Mouse (Mus musculus) neural tube, embryonic 14.5 days (tissue): Measurements from ENCODE around the gene Zfp777. TPM values are rescaled to one million over a fixed set of nuclear protein-coding genes. Genes with fewer than 3 reads are reported as not detected.
A peak's percentile ranks its signal among the peaks of the same experiment; 100 is the strongest.

Source experiments
- ATAC-seq: fragments of 200-750 bp; cut with Nextera tagmentation; 2 replicates; pipeline ENCODE4 v1.8.0; 2017; ENCODE audit warnings: low read depth, mild to moderate bottlenecking, moderate TSS enrichment, moderate library complexity
- H3K27ac ChIP-seq: fragments of 300-500 bp; sonication (generic); 2 replicates; pipeline ENCODE4 v1.5.1; 2014; ENCODE audit warnings: low read depth, mild to moderate bottlenecking, control low read depth, low read length, moderate library complexity, mixed read lengths
- H3K27me3 ChIP-seq: fragments of 300-500 bp; sonication (generic); 2 replicates; pipeline ENCODE4 v1.6.1; 2014; ENCODE audit warnings: low read length; ENCODE audit not compliant: control insufficient read depth, insufficient read depth
- H3K36me3 ChIP-seq: fragments of 300-500 bp; sonication (generic); 2 replicates; pipeline ENCODE4 v1.6.1; 2014; ENCODE audit warnings: low read length, mixed read lengths; ENCODE audit not compliant: control insufficient read depth, insufficient read depth
- H3K4me1 ChIP-seq: fragments of 300-500 bp; sonication (generic); 2 replicates; pipeline ENCODE4 v1.6.1; 2014; ENCODE audit warnings: low read length; ENCODE audit not compliant: control insufficient read depth, insufficient read depth
- H3K4me2 ChIP-seq: fragments of 300-500 bp; sonication (generic); 2 replicates; pipeline ENCODE4 v1.6.1; 2014; ENCODE audit warnings: mild to moderate bottlenecking, low read depth, low read length, control low read depth
- H3K4me3 ChIP-seq: fragments of 300-500 bp; sonication (generic); 2 replicates; pipeline ENCODE4 v1.5.1; 2014; ENCODE audit warnings: low read depth, low read length, control low read depth, mixed read lengths
- H3K9ac ChIP-seq: fragments of 300-500 bp; sonication (generic); replicated peaks from 2 replicates; pipeline ENCODE4 v1.6.1; 2014; ENCODE audit warnings: low read depth, mild to moderate bottlenecking, control low read depth, low read length, mixed read lengths
- H3K9me3 ChIP-seq: fragments of 300-500 bp; sonication (generic); 2 replicates; pipeline ENCODE4 v1.6.1; 2016; ENCODE audit warnings: low read length; ENCODE audit not compliant: control insufficient read depth
- WGBS: fragments of 180-500 bp; shearing (Covaris S2); extraction: QIAGEN DNeasy Blood & Tissue Kit; methylation state at CpG from one replicate; pipeline ENCODE4 v1.1.7; 2014; 5-methylcytosine and 5-hydroxymethylcytosine counted together
- polyA plus RNA-seq: library from polyadenylated mRNA; unstranded; fragments of >200 nt; fragmentation: Nextera tagmentation; extraction: Ambion mirVana; gene quantifications from 2 replicates; pipeline ENCODE4 v1.2.1, GENCODE M21; 2014

Zfp777 gene
- polyA plus RNA-seq, 1 experiment from 2014 or later, result 12.1 TPM

GRCm38 (mm10) chr6:48047450-48048351, 1.0 kb downstream of the Zfp777 start:
- peak overlapping the region; percentile 67 for H3K4me2 ChIP-seq
- 0 out of 2 replicates have a peak, but pooled peaks cover 3% of the 10 kb centered on the region for H3K4me1 ChIP-seq
- under 1% methylated on average over 79 of the region's 150 CpGs for WGBS
- no peaks in the 10 kb centered on the region for H3K27me3 ChIP-seq
- no peaks in the 10 kb centered on the region for H3K9me3 ChIP-seq
- H3K27ac ChIP-seq, result peak overlapping the region; percentile 88
- peak overlapping the region; percentile 88 for H3K9ac ChIP-seq
- ATAC-seq, result peak; percentile 59
- H3K4me3 ChIP-seq, result peak overlapping the region; percentile 79
- peaks cover 10% of the 10 kb centered on the region for H3K36me3 ChIP-seq

GRCm38 (mm10) chr6:48047114-48047449, 1.6 kb downstream of the Zfp777 start:
- H3K4me2 ChIP-seq, result peak overlapping the region; percentile 67
- no peaks in the 10 kb centered on the region for H3K27me3 ChIP-seq
- peak; percentile 13; the same call in 1 of the 2 replicates for ATAC-seq
- H3K4me1 ChIP-seq, result 0 out of 2 replicates have a peak, but pooled peaks cover 3% of the 10 kb centered on the region
- no peaks in the 10 kb centered on the region for H3K9me3 ChIP-seq
- peak overlapping the region; percentile 88 for H3K9ac ChIP-seq
- H3K27ac ChIP-seq, result peak overlapping the region; percentile 69; the same call in 1 of the 2 replicates
- peaks cover 14% of the 10 kb centered on the region for H3K36me3 ChIP-seq
- 7% methylated on average over 12 of the region's 12 CpGs for WGBS
- H3K4me3 ChIP-seq, result peak overlapping the region; percentile 79

- Histone ChIP-seq H3K9me3 (no peaks in the 10 kb centered on the region), H3K9ac (no peak overlapping the region), H3K4me1 (no peaks in the 10 kb centered on the region), H3K4me3 (no peak overlapping the region), H3K36me3 (peaks cover 60% of the 10 kb centered on the region), H3K27ac (no peak overlapping the region), H3K27me3 (no peaks in the 10 kb centered on the region), H3K4me2 (no peak overlapping the region)
- ATAC-seq, result no peak
Observed at GRCm38 (mm10) chr6:48032661-48033060, 16.1 kb downstream of the Zfp777 start.

- no peak for ATAC-seq
- peaks cover 8% of the 10 kb centered on the region for H3K9me3 ChIP-seq
- H3K4me1 ChIP-seq, result no peaks in the 10 kb centered on the region
- 85% methylated on average over 10 of the region's 10 CpGs for whole genome bisulfite sequencing
- no peak overlapping the region for H3K9ac ChIP-seq
- no peak overlapping the region for H3K4me3 ChIP-seq
- H3K27me3 ChIP-seq, result no peaks in the 10 kb centered on the region
- no peak overlapping the region for H3K27ac ChIP-seq
- H3K36me3 ChIP-seq, result peaks cover 66% of the 10 kb centered on the region
- no peak overlapping the region for H3K4me2 ChIP-seq
Observed at GRCm38 (mm10) chr6:48025905-48026660, 22.6 kb downstream of the Zfp777 start.

GRCm38 (mm10) chr6:48024994-48025345, 23.7 kb downstream of the Zfp777 start:
- no peak overlapping the region for H3K9ac ChIP-seq
- peaks cover 58% of the 10 kb centered on the region for H3K36me3 ChIP-seq
- H3K27me3 ChIP-seq, result no peaks in the 10 kb centered on the region
- no peak overlapping the region for H3K27ac ChIP-seq
- peak; percentile 41; the same call in 1 of the 2 replicates for ATAC-seq
- no peak overlapping the region for H3K4me3 ChIP-seq
- no peaks in the 10 kb centered on the region for H3K4me1 ChIP-seq
- peaks cover 8% of the 10 kb centered on the region for H3K9me3 ChIP-seq
- WGBS, result 72% methylated on average over 21 of the region's 21 CpGs
- no peak overlapping the region for H3K4me2 ChIP-seq

- 64% methylated on average over 42 of the region's 43 CpGs for whole genome bisulfite sequencing
- H3K4me3 ChIP-seq, result no peak overlapping the region
- no peaks in the 10 kb centered on the region for H3K4me1 ChIP-seq
- peaks cover 57% of the 10 kb centered on the region for H3K36me3 ChIP-seq
- no peak overlapping the region for H3K27ac ChIP-seq
- peaks cover 8% of the 10 kb centered on the region for H3K9me3 ChIP-seq
- ATAC-seq, result peak; percentile 79
- no peak overlapping the region; the same call in 1 of the 2 replicates for H3K4me2 ChIP-seq
- H3K27me3 ChIP-seq, result no peaks in the 10 kb centered on the region
- no peak overlapping the region for H3K9ac ChIP-seq
Observed at GRCm38 (mm10) chr6:48024330-48024993, 24.2 kb downstream of the Zfp777 start.

- ATAC-seq, result no peak
- no peak overlapping the region for H3K27ac ChIP-seq
- no peaks in the 10 kb centered on the region for H3K4me1 ChIP-seq
- peaks cover 44% of the 10 kb centered on the region for H3K36me3 ChIP-seq
- H3K27me3 ChIP-seq, result no peaks in the 10 kb centered on the region
- no peak overlapping the region for H3K4me3 ChIP-seq
- H3K9me3 ChIP-seq, result peaks cover 8% of the 10 kb centered on the region
- H3K4me2 ChIP-seq, result no peak overlapping the region
- 77% methylated on average over 2 of the region's 2 CpGs for WGBS
- no peak overlapping the region for H3K9ac ChIP-seq
Observed at GRCm38 (mm10) chr6:48022672-48023071, 26.0 kb downstream of the Zfp777 start.

GRCm38 (mm10) chr6:48021678-48022077, 27.0 kb downstream of the Zfp777 start:
- ATAC-seq, result no peak
- WGBS, result 78% methylated on average over 1 of the region's 1 CpGs
- no peak overlapping the region for H3K27ac ChIP-seq
- H3K9ac ChIP-seq, result no peak overlapping the region
- H3K4me3 ChIP-seq, result no peak overlapping the region
- peaks cover 8% of the 10 kb centered on the region for H3K9me3 ChIP-seq
- no peaks in the 10 kb centered on the region for H3K4me1 ChIP-seq
- H3K4me2 ChIP-seq, result no peak overlapping the region
- H3K36me3 ChIP-seq, result peaks cover 35% of the 10 kb centered on the region
- H3K27me3 ChIP-seq, result no peaks in the 10 kb centered on the region
